Mouse (Mus musculus) liver, embryonic 15.5 days (tissue): Measurements from ENCODE around the gene Dgkg. TPM values are rescaled to one million over a fixed set of nuclear protein-coding genes. Genes with fewer than 3 reads are reported as not detected.

Experiments
- ATAC-seq: fragments of 200-750 bp; cut with Nextera tagmentation; 2 replicates; pipeline ENCODE4 v1.8.0; 2017; ENCODE audit warnings: moderate number of reproducible peaks, mild to moderate bottlenecking, moderate library complexity; ENCODE audit not compliant: insufficient read depth
- H3K27ac ChIP-seq: fragments of 300-500 bp; sonication (generic); replicated peaks from 2 replicates; pipeline ENCODE4 v1.5.1; 2015; ENCODE audit warnings: mild to moderate bottlenecking, inconsistent platforms
- H3K27me3 ChIP-seq: fragments of 300-500 bp; sonication (generic); 2 replicates; pipeline ENCODE4 v1.6.1; 2015; ENCODE audit warnings: mild to moderate bottlenecking, inconsistent platforms
- H3K36me3 ChIP-seq: fragments of 300-500 bp; sonication (generic); replicated peaks from 2 replicates; pipeline ENCODE4 v1.6.1; 2015; ENCODE audit warnings: moderate library complexity, mild to moderate bottlenecking, inconsistent platforms
- H3K4me1 ChIP-seq: fragments of 300-500 bp; sonication (generic); replicated peaks from 2 replicates; pipeline ENCODE4 v1.6.1; 2015; ENCODE audit warnings: inconsistent platforms
- H3K4me2 ChIP-seq: fragments of 300-500 bp; sonication (generic); 2 replicates; pipeline ENCODE4 v1.6.1; 2015; ENCODE audit warnings: moderate library complexity, mild to moderate bottlenecking, inconsistent platforms
- H3K4me3 ChIP-seq: fragments of 300-500 bp; sonication (generic); replicated peaks from 2 replicates; pipeline ENCODE4 v1.5.1; 2015; ENCODE audit warnings: mild to moderate bottlenecking, inconsistent platforms
- H3K9ac ChIP-seq: fragments of 300-500 bp; sonication (generic); 2 replicates; pipeline ENCODE4 v1.6.1; 2015; ENCODE audit warnings: moderate library complexity, mild to moderate bottlenecking, inconsistent platforms
- H3K9me3 ChIP-seq: fragments of 300-500 bp; sonication (generic); replicated peaks from 2 replicates; pipeline ENCODE4 v1.6.1; 2016; ENCODE audit warnings: inconsistent platforms
- WGBS: fragments of 180-500 bp; shearing (Covaris S2); methylation state at CpG from one replicate; pipeline ENCODE4 v1.1.7; 2015; ENCODE audit warnings: mixed read lengths; ENCODE audit not compliant: insufficient replicate concordance; 5-methylcytosine and 5-hydroxymethylcytosine counted together
- polyA plus RNA-seq: library from polyadenylated mRNA; unstranded; fragments of >200 nt; fragmentation: Nextera tagmentation; extraction: Ambion mirVana; gene quantifications from 2 replicates; pipeline ENCODE4 v1.2.1, GENCODE M21; 2015

The Dgkg gene
- polyA plus RNA-seq, 1 experiment from 2014 or later = 1.3 TPM

GRCm38 (mm10) chr16:22493396-22493795, 163.6 kb downstream of the Dgkg start:
- H3K27me3 ChIP-seq = no peaks in the 10 kb centered on the region
- 64% methylated on average over 4 of the region's 4 CpGs for WGBS
- H3K4me2 ChIP-seq = no peak overlapping the region

GRCm38 (mm10) chr16:22491446-22492166, 165.4 kb downstream of the Dgkg start:
- no peaks in the 10 kb centered on the region; the same call in 1 of the 2 replicates for H3K27me3 ChIP-seq
- no peak overlapping the region for H3K4me3 ChIP-seq
- no peak overlapping the region for H3K27ac ChIP-seq
- H3K36me3 ChIP-seq = no peaks in the 10 kb centered on the region
- H3K9ac ChIP-seq = no peak overlapping the region
- no peaks in the 10 kb centered on the region for H3K4me1 ChIP-seq
- no peaks in the 10 kb centered on the region for H3K9me3 ChIP-seq
- ATAC-seq = no peak
- 63% methylated on average over 9 of the region's 9 CpGs for WGBS
- H3K4me2 ChIP-seq = no peak overlapping the region

More at GRCm38 (mm10) chr16:22493396-22493795, 163.6 kb downstream of the Dgkg start:
- Histone ChIP-seq H3K4me1 (no peaks in the 10 kb centered on the region), H3K27ac (no peak overlapping the region), H3K4me3 (no peak overlapping the region), H3K9me3 (no peaks in the 10 kb centered on the region), H3K9ac (no peak overlapping the region), H3K36me3 (no peaks in the 10 kb centered on the region)
- no peak for ATAC-seq

- no peaks in the 10 kb centered on the region for H3K4me1 ChIP-seq
- H3K9ac ChIP-seq = no peak overlapping the region
- H3K4me2 ChIP-seq = no peak overlapping the region
- 60% methylated on average over 1 of the region's 1 CpGs for WGBS
- ATAC-seq = no peak
- H3K27ac ChIP-seq = no peak overlapping the region
- no peaks in the 10 kb centered on the region for H3K36me3 ChIP-seq
- H3K9me3 ChIP-seq = no peaks in the 10 kb centered on the region
- H3K27me3 ChIP-seq = no peaks in the 10 kb centered on the region; the same call in 1 of the 2 replicates
- no peak overlapping the region for H3K4me3 ChIP-seq
Measured at GRCm38 (mm10) chr16:22483900-22484299, 173.1 kb downstream of the Dgkg start.

- no peak overlapping the region for H3K9ac ChIP-seq
- H3K4me1 ChIP-seq = no peaks in the 10 kb centered on the region
- H3K27ac ChIP-seq = no peak overlapping the region
- H3K36me3 ChIP-seq = no peaks in the 10 kb centered on the region
- no peaks in the 10 kb centered on the region for H3K9me3 ChIP-seq
- no peak for ATAC-seq
- H3K27me3 ChIP-seq = no peaks in the 10 kb centered on the region
- H3K4me2 ChIP-seq = no peak overlapping the region
- WGBS = 32% methylated on average over 8 of the region's 8 CpGs
- no peak overlapping the region for H3K4me3 ChIP-seq
Measured at GRCm38 (mm10) chr16:22479322-22479721, 177.7 kb downstream of the Dgkg start.

- 37% methylated on average over 2 of the region's 2 CpGs for WGBS
- no peaks in the 10 kb centered on the region for H3K27me3 ChIP-seq
- H3K36me3 ChIP-seq = no peaks in the 10 kb centered on the region
- no peaks in the 10 kb centered on the region for H3K9me3 ChIP-seq
- no peak overlapping the region for H3K4me3 ChIP-seq
- H3K4me2 ChIP-seq = no peak overlapping the region
- H3K4me1 ChIP-seq = no peaks in the 10 kb centered on the region
- no peak overlapping the region for H3K9ac ChIP-seq
- H3K27ac ChIP-seq = no peak overlapping the region
- no peak for ATAC-seq
Measured at GRCm38 (mm10) chr16:22471728-22472127, 185.3 kb downstream of the Dgkg start.

- H3K4me2 ChIP-seq = no peak overlapping the region
- H3K4me3 ChIP-seq = no peak overlapping the region
- no peak for ATAC-seq
- H3K36me3 ChIP-seq = no peaks in the 10 kb centered on the region
- no peak overlapping the region for H3K9ac ChIP-seq
- no peaks in the 10 kb centered on the region for H3K4me1 ChIP-seq
- H3K27ac ChIP-seq = no peak overlapping the region
- no peaks in the 10 kb centered on the region for H3K27me3 ChIP-seq
- 57% methylated on average over 11 of the region's 11 CpGs for WGBS
- no peaks in the 10 kb centered on the region for H3K9me3 ChIP-seq
Measured at GRCm38 (mm10) chr16:22469385-22469784, 187.6 kb downstream of the Dgkg start.

GRCm38 (mm10) chr16:22467111-22467510, 189.9 kb downstream of the Dgkg start:
- H3K36me3 ChIP-seq = no peaks in the 10 kb centered on the region
- no peak overlapping the region for H3K4me3 ChIP-seq
- H3K4me1 ChIP-seq = no peaks in the 10 kb centered on the region
- H3K27ac ChIP-seq = no peak overlapping the region
- ATAC-seq = no peak
- no peak overlapping the region for H3K9ac ChIP-seq
- WGBS = 63% methylated on average over 2 of the region's 2 CpGs
- H3K4me2 ChIP-seq = no peak overlapping the region
- H3K9me3 ChIP-seq = no peaks in the 10 kb centered on the region
- H3K27me3 ChIP-seq = no peaks in the 10 kb centered on the region

- 57% methylated on average over 11 of the region's 11 CpGs for WGBS
- no peaks in the 10 kb centered on the region for H3K4me1 ChIP-seq
- no peak for ATAC-seq
- no peak overlapping the region for H3K4me3 ChIP-seq
- no peaks in the 10 kb centered on the region for H3K9me3 ChIP-seq
- no peaks in the 10 kb centered on the region for H3K36me3 ChIP-seq
- H3K27ac ChIP-seq = no peak overlapping the region
- no peak overlapping the region for H3K9ac ChIP-seq
- H3K4me2 ChIP-seq = no peak overlapping the region
- no peaks in the 10 kb centered on the region for H3K27me3 ChIP-seq
Measured at GRCm38 (mm10) chr16:22466381-22466780, 190.6 kb downstream of the Dgkg start.

- no peaks in the 10 kb centered on the region for H3K4me1 ChIP-seq
- no peaks in the 10 kb centered on the region for H3K27me3 ChIP-seq
- no peak overlapping the region for H3K27ac ChIP-seq
- H3K9me3 ChIP-seq = no peaks in the 10 kb centered on the region
- no peak overlapping the region for H3K9ac ChIP-seq
- no peak overlapping the region for H3K4me2 ChIP-seq
- 48% methylated on average over 3 of the region's 3 CpGs for WGBS
- no peak overlapping the region for H3K4me3 ChIP-seq
- no peaks in the 10 kb centered on the region for H3K36me3 ChIP-seq
- no peak for ATAC-seq
Measured at GRCm38 (mm10) chr16:22462220-22462619, 194.8 kb downstream of the Dgkg start.

- Histone ChIP-seq H3K4me1 (no peaks in the 10 kb centered on the region), H3K4me3 (no peak overlapping the region), H3K36me3 (no peaks in the 10 kb centered on the region), H3K27ac (no peak overlapping the region), H3K27me3 (no peaks in the 10 kb centered on the region), H3K9me3 (no peaks in the 10 kb centered on the region), H3K4me2 (no peak overlapping the region), H3K9ac (no peak overlapping the region)
- 30% methylated on average over 6 of the region's 6 CpGs for WGBS
- no peak for ATAC-seq
Measured at GRCm38 (mm10) chr16:22461728-22462127, 195.3 kb downstream of the Dgkg start.

- Histone ChIP-seq H3K27ac (no peak overlapping the region), H3K4me2 (no peak overlapping the region), H3K27me3 (no peaks in the 10 kb centered on the region), H3K36me3 (no peaks in the 10 kb centered on the region), H3K9me3 (no peaks in the 10 kb centered on the region), H3K9ac (no peak overlapping the region), H3K4me3 (no peak overlapping the region), H3K4me1 (no peaks in the 10 kb centered on the region)
- 0% methylated on average over 1 of the region's 1 CpGs for WGBS
- ATAC-seq = no peak
Measured at GRCm38 (mm10) chr16:22460960-22461359, 196.1 kb downstream of the Dgkg start.

- 56% methylated on average over 9 of the region's 9 CpGs for WGBS
Measured at GRCm38 (mm10) chr16:22452082-22452481, 204.9 kb downstream of the Dgkg start.

More at GRCm38 (mm10) chr16:22452082-22452481, 204.9 kb downstream of the Dgkg start:
- no peak overlapping the region for H3K4me3 ChIP-seq
- H3K27me3 ChIP-seq = no peaks in the 10 kb centered on the region; the same call in 1 of the 2 replicates
- no peak overlapping the region for H3K27ac ChIP-seq
- H3K4me2 ChIP-seq = no peak overlapping the region
- H3K9ac ChIP-seq = no peak overlapping the region
- H3K9me3 ChIP-seq = no peaks in the 10 kb centered on the region
- ATAC-seq = no peak
- no peaks in the 10 kb centered on the region for H3K36me3 ChIP-seq
- no peaks in the 10 kb centered on the region for H3K4me1 ChIP-seq
